Mouse (Mus musculus) E14TG2a.4 (cell line): ENCODE data around the gene Sv2c.

Experiments
- H3K27me3 ChIP-seq: 2 replicates; pipeline ENCODE4 v1.6.1; 2014; ENCODE audit warnings: low read length, control low read depth; ENCODE audit not compliant: insufficient read depth
- H3K36me3 ChIP-seq: 2 replicates; pipeline ENCODE4 v1.6.1; 2014; ENCODE audit warnings: low read length, control low read depth; ENCODE audit not compliant: insufficient read depth
- H3K4me1 ChIP-seq: replicated peaks from 2 replicates; pipeline ENCODE4 v1.6.1; 2014; ENCODE audit warnings: low read depth, low read length, control low read depth
- H3K4me3 ChIP-seq: replicated peaks from 2 replicates; pipeline ENCODE4 v1.5.1; 2014; ENCODE audit warnings: mild to moderate bottlenecking, low read length
- H3K9me3 ChIP-seq: 2 replicates; pipeline ENCODE4 v1.6.1; 2014; ENCODE audit warnings: low read length, control low read depth
- CTCF ChIP-seq: conservative IDR thresholded peaks from 2 replicates; pipeline ENCODE4 v1.5.1; 2014; ENCODE audit warnings: low read length
- NANOG ChIP-seq: IDR thresholded peaks from 2 replicates; pipeline ENCODE4 v1.6.1; 2014; ENCODE audit warnings: borderline replicate concordance, low read length, mixed read lengths
- POU5F1 ChIP-seq: IDR thresholded peaks from 2 replicates; pipeline ENCODE4 v1.6.1; 2014; ENCODE audit warnings: low read length, borderline replicate concordance

Sv2c gene

DNA sequence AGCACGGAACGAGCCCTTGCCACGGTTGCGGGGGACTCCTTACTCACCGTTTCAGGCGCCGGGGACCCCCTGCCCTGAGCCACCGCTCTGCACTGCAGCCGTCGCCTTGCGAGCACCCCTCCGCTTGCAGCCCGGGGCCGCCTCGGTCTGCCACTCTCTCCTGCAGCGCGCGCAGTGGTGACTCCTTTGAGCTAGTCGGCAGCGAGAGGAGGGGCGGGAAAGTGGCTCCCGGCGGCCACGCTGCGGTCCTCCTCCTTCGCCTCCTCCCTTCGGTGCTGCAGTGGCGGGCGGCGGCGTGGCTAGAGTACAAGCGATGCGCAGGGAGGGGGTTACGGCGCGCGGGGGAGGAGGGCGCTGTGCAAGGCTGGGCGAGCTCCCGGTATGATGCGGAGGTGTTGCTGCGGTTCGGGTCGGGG, at the start of gene Sv2c:
Gene Sv2c, minus strand, starts transcription at position 177 of the 416 bp plus-strand sequence.
- peak within 1 kb of the TSS; percentile 83 for H3K4me3 ChIP-seq
- H3K9me3 ChIP-seq: no peaks in the 10 kb centered on the region
- peaks cover 68% of the 10 kb centered on the region for H3K4me1 ChIP-seq
- peaks cover 59% of the 10 kb centered on the region for H3K27me3 ChIP-seq
- TF ChIP-seq NANOG (no peak), CTCF (no peak), POU5F1 (no peak)
- no peaks in the 10 kb centered on the region for H3K36me3 ChIP-seq

DNA sequence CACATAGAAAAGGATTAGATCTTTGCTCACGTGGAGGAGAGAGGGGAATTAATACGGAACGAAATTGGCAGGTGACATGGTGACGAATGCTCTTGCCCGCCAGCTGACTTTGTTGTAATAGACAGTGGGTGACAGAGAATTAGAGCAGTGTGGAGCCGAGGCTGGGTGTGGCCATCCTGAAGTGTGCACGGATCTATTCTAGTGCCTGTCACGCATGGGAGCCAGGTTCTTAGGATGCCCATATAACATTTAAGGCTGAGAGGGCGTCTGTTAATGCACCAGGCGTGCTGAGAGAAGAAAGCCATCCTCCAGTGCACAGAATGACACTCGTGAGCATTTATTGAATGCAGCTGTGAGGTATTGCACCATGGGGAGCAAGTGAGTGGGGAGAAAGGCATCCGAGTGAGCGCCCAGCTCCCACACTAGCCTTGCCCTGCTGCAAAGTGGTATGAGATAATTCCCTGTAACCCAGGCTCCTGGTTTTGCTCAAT, 48.3 kb upstream of the Sv2c start:
- no peaks in the 10 kb centered on the region for H3K9me3 ChIP-seq

DNA sequence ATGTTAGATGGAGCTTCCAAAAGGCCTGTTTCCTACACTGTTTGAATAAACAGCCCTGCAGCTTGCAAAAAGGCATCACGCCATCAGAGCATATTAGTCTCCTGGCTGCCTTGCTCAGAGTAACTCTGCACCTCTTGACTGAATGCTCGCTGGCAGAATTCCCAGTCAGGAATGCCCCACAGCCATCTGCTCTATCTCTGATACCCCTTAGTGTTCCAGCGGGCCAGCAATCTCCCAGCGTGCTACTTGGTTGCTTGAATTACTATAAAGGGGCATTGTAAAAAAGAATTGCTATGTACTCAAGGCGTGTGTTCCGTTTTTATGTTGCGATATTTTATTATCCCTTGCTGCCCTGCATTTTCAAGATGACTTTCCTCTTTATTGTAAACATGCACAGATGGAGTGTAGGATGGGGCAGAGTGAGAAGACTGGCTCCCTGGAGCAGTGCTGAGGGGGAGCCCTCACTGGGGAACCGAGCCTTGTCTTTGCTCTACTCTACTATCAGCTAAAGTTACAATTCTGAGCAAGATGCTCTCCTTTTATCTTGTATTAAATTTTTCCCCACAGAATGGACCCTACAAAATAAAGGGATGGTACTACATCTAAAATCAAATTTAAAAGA, 43.3 kb upstream of the Sv2c start:
- Histone ChIP-seq H3K9me3 (no peaks in the 10 kb centered on the region), H3K36me3 (no peaks in the 10 kb centered on the region), H3K4me3 (no peak overlapping the region), H3K4me1 (peaks cover 15% of the 10 kb centered on the region), H3K27me3 (no peaks in the 10 kb centered on the region)
- no peak for TF ChIP-seq CTCF
- TF ChIP-seq NANOG: no peak
- no peak for TF ChIP-seq POU5F1

More for the DNA sequence above, 48.3 kb upstream of the Sv2c start:
- Histone ChIP-seq H3K36me3 (no peaks in the 10 kb centered on the region), H3K27me3 (no peaks in the 10 kb centered on the region), H3K4me3 (no peak overlapping the region), H3K4me1 (peaks cover 10% of the 10 kb centered on the region)
- TF ChIP-seq POU5F1: no peak
- TF ChIP-seq CTCF: no peak
- no peak for TF ChIP-seq NANOG

DNA sequence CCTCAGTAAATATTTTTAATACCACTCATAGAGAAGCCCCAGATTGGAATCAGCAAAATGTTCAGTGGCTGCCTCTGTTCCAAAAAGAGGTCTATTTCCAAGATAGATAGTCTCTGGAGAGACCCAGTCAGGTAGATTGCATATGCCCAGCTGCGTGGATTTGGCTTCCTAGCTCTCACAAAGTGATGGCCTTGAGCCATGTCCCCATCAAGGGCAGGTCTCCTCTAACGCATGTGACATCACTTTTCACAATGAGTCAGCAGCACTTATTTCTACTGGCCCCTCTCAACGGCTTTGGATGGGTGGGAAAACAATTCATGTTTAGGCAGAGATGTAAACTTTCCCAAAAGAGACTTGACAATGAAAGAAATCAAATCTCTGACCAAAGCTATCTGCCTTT, 41.3 kb upstream of the Sv2c start:
- no peaks in the 10 kb centered on the region for H3K27me3 ChIP-seq
- H3K36me3 ChIP-seq: no peaks in the 10 kb centered on the region

DNA sequence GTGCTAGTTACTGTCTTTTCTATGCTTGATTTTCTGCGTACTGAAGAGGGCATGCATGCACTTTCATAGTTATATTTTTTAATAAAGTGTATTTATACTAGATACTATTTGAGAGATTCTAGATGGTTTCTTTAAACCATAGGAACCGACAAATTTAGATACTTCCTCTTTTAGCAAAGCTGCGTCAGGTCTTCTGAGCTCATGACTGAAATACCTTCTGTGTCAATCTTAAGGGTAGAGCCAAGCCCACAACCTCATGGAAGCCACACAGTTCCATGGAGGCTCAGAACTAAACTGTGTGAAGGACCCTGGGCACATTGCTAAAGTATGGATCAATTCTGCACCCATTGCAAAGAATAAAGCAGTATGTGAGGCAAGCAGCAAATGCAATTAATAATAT, 39.9 kb upstream of the Sv2c start:
- Histone ChIP-seq H3K4me3 (no peak overlapping the region), H3K9me3 (no peaks in the 10 kb centered on the region), H3K4me1 (peaks cover 19% of the 10 kb centered on the region), H3K36me3 (no peaks in the 10 kb centered on the region), H3K27me3 (no peaks in the 10 kb centered on the region)
- TF ChIP-seq NANOG: no peak
- TF ChIP-seq POU5F1: no peak
- TF ChIP-seq CTCF: no peak

More for the DNA sequence above, 41.3 kb upstream of the Sv2c start:
- no peak for TF ChIP-seq CTCF
- Histone ChIP-seq H3K4me1 (peaks cover 19% of the 10 kb centered on the region), H3K4me3 (no peak overlapping the region), H3K9me3 (no peaks in the 10 kb centered on the region)

DNA sequence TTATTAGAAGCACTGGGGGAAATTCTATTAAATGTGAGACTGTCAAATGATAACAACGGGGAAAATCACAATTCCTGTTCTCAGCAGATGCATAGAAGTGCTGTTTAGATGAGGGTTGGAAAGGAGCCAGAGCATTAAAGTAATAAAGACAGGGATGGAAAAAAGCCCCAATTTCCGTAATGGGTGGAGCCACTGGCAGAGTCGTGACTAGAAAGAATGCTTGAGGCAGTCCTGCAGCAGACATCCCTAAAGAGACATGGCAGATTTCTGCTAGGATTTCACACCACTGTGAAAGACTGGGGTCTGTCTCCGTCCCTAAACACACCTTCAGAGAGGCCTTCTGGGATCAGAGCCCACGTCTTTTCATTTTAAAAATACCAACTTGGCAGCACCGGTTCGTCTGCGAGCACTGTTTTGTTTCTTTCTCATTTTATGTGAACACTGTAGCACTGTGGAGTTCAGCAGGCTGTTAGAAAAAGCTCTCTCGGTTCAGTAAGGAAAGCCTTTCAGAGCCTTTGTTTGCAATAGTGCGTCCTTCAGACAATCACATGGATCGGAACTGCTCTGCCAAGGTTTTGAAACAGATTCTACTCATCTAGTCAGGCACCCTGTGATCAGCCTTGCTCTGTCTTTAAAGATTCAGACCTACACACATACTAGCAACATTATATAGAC, 36.8 kb upstream of the Sv2c start:
- TF ChIP-seq NANOG (no peak), POU5F1 (no peak), CTCF (no peak)
- Histone ChIP-seq H3K4me1 (peaks cover 6% of the 10 kb centered on the region; the same call in 1 of the 2 replicates), H3K9me3 (no peaks in the 10 kb centered on the region), H3K36me3 (no peaks in the 10 kb centered on the region), H3K4me3 (no peak overlapping the region), H3K27me3 (no peaks in the 10 kb centered on the region)

DNA sequence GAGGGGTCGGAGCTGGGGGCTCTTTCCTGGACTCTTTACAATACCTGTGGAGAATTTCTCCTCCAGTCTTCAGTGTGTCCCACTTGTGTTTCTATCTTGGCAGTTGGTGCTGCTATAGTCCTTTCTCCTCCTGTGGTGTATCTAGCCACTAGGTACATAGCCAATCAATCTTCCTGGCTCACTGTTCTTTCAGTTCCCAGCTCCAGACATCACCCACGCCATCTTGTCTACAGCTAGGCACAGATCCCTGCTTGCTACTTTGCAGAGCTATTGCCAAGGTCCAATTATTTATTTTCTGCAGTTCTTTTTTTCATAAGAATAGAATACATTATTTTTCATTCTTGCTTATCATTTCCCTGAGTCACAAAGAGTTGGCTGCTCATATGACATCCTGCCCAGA, 34.2 kb upstream of the Sv2c start:
- Histone ChIP-seq H3K4me3 (no peak overlapping the region), H3K9me3 (no peaks in the 10 kb centered on the region), H3K36me3 (no peaks in the 10 kb centered on the region), H3K27me3 (no peaks in the 10 kb centered on the region), H3K4me1 (0 out of 2 replicates have a peak, but pooled peaks cover 3% of the 10 kb centered on the region)
- TF ChIP-seq POU5F1 (no peak), NANOG (no peak), CTCF (no peak)

DNA sequence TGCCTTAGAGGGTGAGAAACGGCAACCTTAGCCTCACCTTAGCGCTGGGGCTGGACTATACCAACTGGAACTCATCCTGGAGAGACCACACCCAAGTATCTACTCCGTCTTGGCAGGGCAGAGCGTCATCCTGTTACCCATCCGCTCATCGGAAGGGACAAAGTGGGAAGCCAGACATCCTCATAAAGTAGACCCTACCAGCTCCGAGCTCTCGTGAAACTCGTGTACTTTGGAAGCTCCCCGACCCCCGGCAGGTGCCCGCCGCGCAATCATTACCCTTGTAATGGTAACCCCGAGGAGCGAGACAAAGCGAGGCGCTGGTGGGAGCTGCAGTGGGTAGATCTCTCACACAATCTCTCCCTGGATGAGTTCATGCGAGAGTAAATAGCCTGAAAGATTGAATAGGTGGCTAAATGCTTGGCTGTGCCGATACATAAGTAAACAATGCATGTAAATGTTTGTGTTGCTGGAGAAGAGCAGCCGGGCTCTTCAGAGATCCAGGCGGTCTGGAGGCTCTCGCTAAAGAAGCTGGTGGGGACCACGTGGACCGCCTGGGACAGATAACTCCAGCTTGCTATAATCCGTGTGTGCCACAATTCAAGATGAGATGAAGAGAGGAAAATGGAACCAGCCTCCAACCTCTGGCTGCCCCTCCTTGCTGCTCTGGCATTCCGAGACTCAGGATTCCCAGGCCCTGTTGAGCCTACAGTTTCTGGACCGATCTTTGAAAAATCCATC, 1.2 kb upstream of the Sv2c start:
- H3K36me3 ChIP-seq: no peaks in the 10 kb centered on the region
- peak overlapping the region; percentile 83 for H3K4me3 ChIP-seq
- H3K27me3 ChIP-seq: peaks cover 59% of the 10 kb centered on the region
- no peaks in the 10 kb centered on the region for H3K9me3 ChIP-seq
- H3K4me1 ChIP-seq: peaks cover 76% of the 10 kb centered on the region
- peak; percentile 19; the same call in 1 of the 2 replicates for TF ChIP-seq NANOG
- TF ChIP-seq CTCF: no peak
